Mouse (Mus musculus): ENCODE data around the gene Olfr148.

Olfr148 gene

GRCm38 (mm10) chr9:39610355-39610754, at the start of gene Olfr148:
Gene Olfr148 (plus strand): TSS chr9:39610655.
- DNase-seq (ENCODE audit: low spot score in 2 of 2) = no peak

GRCm38 (mm10) chr9:39575469-39575868, 35.0 kb upstream of the Olfr148 start, which contains the start of gene Olfr959:
Gene Olfr959 (minus strand): TSS chr9:39575569.
- no peak for DNase-seq (ENCODE audit: low spot score in 2 of 2)

- no peak for DNase-seq (ENCODE audit: low spot score in 2 of 2)
Measured at GRCm38 (mm10) chr9:39577050-39577449, 33.4 kb upstream of the Olfr148 start.

GRCm38 (mm10) chr9:39602536-39603332, 7.7 kb upstream of the Olfr148 start:
- no peak for DNase-seq (ENCODE audit: low spot score in 2 of 2)

- DNase-seq (ENCODE audit: low spot score in 2 of 2) = no peak
Measured at GRCm38 (mm10) chr9:39603333-39603845, 7.1 kb upstream of the Olfr148 start.

GRCm38 (mm10) chr9:39603999-39604453, 6.4 kb upstream of the Olfr148 start, which contains the start of gene AW551984:
Gene AW551984 (minus strand): TSS chr9:39604403.
- DNase-seq (ENCODE audit: low spot score in 2 of 2) = no peak

GRCm38 (mm10) chr9:39608497-39608896, 2.0 kb upstream of the Olfr148 start:
- DNase-seq (ENCODE audit: low spot score in 2 of 2) = no peak

- no peak for DNase-seq (ENCODE audit: low spot score in 2 of 2)
Measured at GRCm38 (mm10) chr9:39611953-39612352, 1.5 kb downstream of the Olfr148 start.

GRCm38 (mm10) chr9:39621073-39621472, 10.6 kb downstream of the Olfr148 start, which contains the start of gene Olfr960:
Gene Olfr960 (plus strand): TSS chr9:39621373.
- DNase-seq (ENCODE audit: low spot score in 2 of 2) = no peak

- no peak for DNase-seq (ENCODE audit: low spot score in 2 of 2)
Measured at GRCm38 (mm10) chr9:39623783-39624182, 13.3 kb downstream of the Olfr148 start.

GRCm38 (mm10) chr9:39624711-39625110, 14.3 kb downstream of the Olfr148 start:
- DNase-seq (ENCODE audit: low spot score in 2 of 2) = no peak

GRCm38 (mm10) chr9:39629069-39629468, 18.6 kb downstream of the Olfr148 start:
- DNase-seq (ENCODE audit: low spot score in 2 of 2) = no peak

GRCm38 (mm10) chr9:39633913-39634594, 23.6 kb downstream of the Olfr148 start:
- no peak for DNase-seq (ENCODE audit: low spot score in 2 of 2)

- no peak for DNase-seq (ENCODE audit: low spot score in 2 of 2)
Measured at GRCm38 (mm10) chr9:39644785-39645184, 34.3 kb downstream of the Olfr148 start, which contains the start of gene Olfr961. Gene Olfr961 (plus strand): TSS chr9:39645085.

GRCm38 (mm10) chr9:39647382-39647781, 36.9 kb downstream of the Olfr148 start:
- no peak for DNase-seq (ENCODE audit: low spot score in 2 of 2)

GRCm38 (mm10) chr9:39654756-39655396, 44.4 kb downstream of the Olfr148 start:
- DNase-seq (ENCODE audit: low spot score in 2 of 2) = no peak

Measured in spleen, postnatal 36 days (tissue).